Mouse (Mus musculus) ES-Bruce4 (cell line): ENCODE data around the gene Coro2a.

ENCODE experiments used
- CTCF ChIP-seq: IDR thresholded peaks from one replicate; pipeline ENCODE4 v1.8.1; 2011; ENCODE audit warnings: low read depth, low read length
- POLR2A ChIP-seq: IDR thresholded peaks from one replicate; pipeline ENCODE4 v1.8.1; 2011; ENCODE audit warnings: low read length; ENCODE audit not compliant: insufficient read depth

DNA sequence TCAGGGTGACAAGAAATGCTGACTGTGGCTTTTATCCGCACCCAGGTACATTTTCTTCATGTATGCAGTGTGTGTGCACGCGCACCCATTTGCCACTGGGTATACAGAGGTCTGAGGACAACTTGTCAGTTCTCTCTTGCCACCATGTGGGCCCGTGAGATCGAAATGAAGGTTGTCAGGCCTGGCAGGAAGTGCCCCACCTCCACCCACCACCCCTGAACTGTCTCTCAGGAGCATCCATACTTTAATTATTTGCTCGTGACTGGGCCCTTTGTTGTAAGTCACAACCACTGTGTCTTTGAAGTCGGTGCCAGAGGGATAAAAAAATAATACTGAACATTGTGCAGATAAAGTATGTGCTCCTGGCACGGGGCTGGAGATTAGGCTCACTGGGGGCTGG is 51.6 kb downstream of the Coro2a start:
- TF ChIP-seq CTCF (no peak), POLR2A (no peak)
